Mouse (Mus musculus): ENCODE measurements around the gene Dnaic2.

GRCm38 (mm10) chr11:114747564-114748138, 20.4 kb downstream of the Dnaic2 start:
- TF ChIP-seq CTCF (IDR thresholded peaks at IDR 0.05; ENCODE audit: extremely low read depth, insufficient read length, insufficient replicate concordance, low read depth, low read length) = no peak
- TF ChIP-seq POLR2A (IDR thresholded peaks at IDR 0.05; ENCODE audit: low read depth, low read length) = no peak

Data from small intestine, adult 2 months (tissue).